Mouse (Mus musculus): Measurements from ENCODE around the gene Med22. TPM values are rescaled to one million over a fixed set of nuclear protein-coding genes. Genes with fewer than 3 reads are reported as not detected.
A peak's percentile ranks its signal among the peaks of the same experiment; 100 is the strongest.

Med22 gene
- total RNA-seq, 2 experiments from 2014 or later, result 44.5 to 46.6 TPM

- H3K27ac ChIP-seq, result no peak overlapping the region
- DNase-seq (ENCODE audit: extremely low spot score in 1 of 2, low spot score in 2 of 2), result no peak
- TF ChIP-seq CTCF (IDR thresholded peaks at IDR 0.05), result no peak
- H3K4me3 ChIP-seq, result no peak overlapping the region
- intact Hi-C loops (cut with DNase I), result loop anchor here (2.0 kb wide), 1 partner anchor 28 kb away; no protein-coding TSS in a partner anchor
These were observed 24.8 kb upstream of the Med22 start for GRCm38 (mm10) chr2:26935286-26935685.

GRCm38 (mm10) chr2:26933304-26934055 lies 23.0 kb upstream of the Med22 start, which contains the start of the genes Surf4 and Stkld1:
Gene Surf4 (minus strand): TSS chr2:26933928.
Gene Stkld1 (plus strand): TSS chr2:26934047.
- DNase-seq (ENCODE audit: extremely low spot score in 1 of 2, low spot score in 2 of 2), result peak; percentile 93 to 95
- peak within 1 kb of the TSS; percentile 91 for H3K27ac ChIP-seq
- H3K4me3 ChIP-seq, result peak within 1 kb of the TSS; percentile 96
- intact Hi-C loops (cut with DNase I), result loop anchor here (1.0 to 5.0 kb wide), 5 partner anchors 17 to 94 kb away; partner anchors contain the start of genes Med22, Rpl7a, Slc2a6 and Surf1
- TF ChIP-seq CTCF (IDR thresholded peaks at IDR 0.05), result no peak; the same call in 1 of the 2 replicates

GRCm38 (mm10) chr2:26932473-26933303 lies 22.2 kb upstream of the Med22 start:
- intact Hi-C loops (cut with DNase I), result loop anchor here (1.0 to 5.0 kb wide), 5 partner anchors 16 to 305 kb away; partner anchors contain the start of genes Med22, Rpl7a, Slc2a6 and Surf1
- peak overlapping the region; percentile 96 for H3K4me3 ChIP-seq
- H3K27ac ChIP-seq, result peak overlapping the region; percentile 91
- no peak for TF ChIP-seq CTCF (IDR thresholded peaks at IDR 0.05)
- peak; percentile 21 to 23 for DNase-seq (ENCODE audit: extremely low spot score in 1 of 2, low spot score in 2 of 2)

- Histone ChIP-seq H3K27ac (no peak overlapping the region), H3K4me3 (no peak overlapping the region)
- DNase-seq (ENCODE audit: extremely low spot score in 1 of 2, low spot score in 2 of 2), result peak; percentile 59 to 62
- intact Hi-C loops (cut with DNase I), result loop anchor here (5.0 kb wide), 1 partner anchor 97 kb away; the partner anchor contains the start of gene Slc2a6
- peak; percentile 75 for TF ChIP-seq CTCF (IDR thresholded peaks at IDR 0.05)
These were observed 19.9 kb upstream of the Med22 start for GRCm38 (mm10) chr2:26930390-26930789.

- no peak for TF ChIP-seq CTCF (IDR thresholded peaks at IDR 0.05)
- H3K27ac ChIP-seq, result no peak overlapping the region
- intact Hi-C loops (cut with DNase I), result no loop called here
- DNase-seq (ENCODE audit: extremely low spot score in 1 of 2, low spot score in 2 of 2), result no peak
- no peak overlapping the region for H3K4me3 ChIP-seq
These were observed 17.4 kb upstream of the Med22 start for GRCm38 (mm10) chr2:26927745-26928476.

- H3K4me3 ChIP-seq, result no peak overlapping the region
- intact Hi-C loops (cut with DNase I), result no loop called here
- no peak for DNase-seq (ENCODE audit: extremely low spot score in 1 of 2, low spot score in 2 of 2)
- no peak overlapping the region for H3K27ac ChIP-seq
- TF ChIP-seq CTCF (IDR thresholded peaks at IDR 0.05), result no peak
These were observed 11.3 kb upstream of the Med22 start for GRCm38 (mm10) chr2:26921784-26922183.

GRCm38 (mm10) chr2:26920190-26920855 lies 9.8 kb upstream of the Med22 start:
- no peak overlapping the region for H3K27ac ChIP-seq
- no peak for TF ChIP-seq CTCF (IDR thresholded peaks at IDR 0.05)
- H3K4me3 ChIP-seq, result no peak overlapping the region
- no peak for DNase-seq (ENCODE audit: extremely low spot score in 1 of 2, low spot score in 2 of 2)
- intact Hi-C loops (cut with DNase I), result no loop called here

- intact Hi-C loops (cut with DNase I), result loop anchor here (10.0 kb wide), 1 partner anchor 105 kb away; the partner anchor contains the start of gene Slc2a6
- no peak for TF ChIP-seq CTCF (IDR thresholded peaks at IDR 0.05)
- no peak for DNase-seq (ENCODE audit: extremely low spot score in 1 of 2, low spot score in 2 of 2)
- no peak overlapping the region for H3K4me3 ChIP-seq
- H3K27ac ChIP-seq, result no peak overlapping the region
These were observed 9.2 kb upstream of the Med22 start for GRCm38 (mm10) chr2:26919684-26920083.

- Histone ChIP-seq H3K27ac (peak overlapping the region; percentile 91), H3K4me3 (peak overlapping the region; percentile 87)
- no peak for TF ChIP-seq CTCF (IDR thresholded peaks at IDR 0.05)
- no peak for DNase-seq (ENCODE audit: extremely low spot score in 1 of 2, low spot score in 2 of 2)
- intact Hi-C loops (cut with DNase I), result loop anchor here (2.0 to 10.0 kb wide), 2 partner anchors 16 to 108 kb away; partner anchors contain the start of genes Slc2a6 and Surf4
These were observed 6.3 kb upstream of the Med22 start for GRCm38 (mm10) chr2:26916738-26917137.

GRCm38 (mm10) chr2:26915927-26916728 lies 5.7 kb upstream of the Med22 start, which contains the start of the genes Surf2 and Surf1:
Gene Surf2 (plus strand): TSS chr2:26916367.
Gene Surf1 (minus strand): TSS chr2:26916530.
- no peak for TF ChIP-seq CTCF (IDR thresholded peaks at IDR 0.05)
- DNase-seq (ENCODE audit: extremely low spot score in 1 of 2, low spot score in 2 of 2), result peak; percentile 82 to 83
- intact Hi-C loops (cut with DNase I), result loop anchor here (2.0 to 10.0 kb wide), 2 partner anchors 17 to 109 kb away; partner anchors contain the start of genes Slc2a6 and Surf4
- Histone ChIP-seq H3K27ac (peak within 1 kb of the TSS; percentile 91), H3K4me3 (peak within 1 kb of the TSS; percentile 87)

All from left cerebral cortex, adult 2 months (tissue).